Mouse (Mus musculus) left cerebral cortex, adult 9 months (tissue): Measurements from ENCODE around the gene Ccr1l1.

ENCODE experiments used
- DNase-seq, 2 experiments: peaks; one replicate each; pipeline ENCODE4 v3.0.0; 2022; ENCODE audit warnings: low spot score in 2 of 2

Ccr1l1 gene

DNA sequence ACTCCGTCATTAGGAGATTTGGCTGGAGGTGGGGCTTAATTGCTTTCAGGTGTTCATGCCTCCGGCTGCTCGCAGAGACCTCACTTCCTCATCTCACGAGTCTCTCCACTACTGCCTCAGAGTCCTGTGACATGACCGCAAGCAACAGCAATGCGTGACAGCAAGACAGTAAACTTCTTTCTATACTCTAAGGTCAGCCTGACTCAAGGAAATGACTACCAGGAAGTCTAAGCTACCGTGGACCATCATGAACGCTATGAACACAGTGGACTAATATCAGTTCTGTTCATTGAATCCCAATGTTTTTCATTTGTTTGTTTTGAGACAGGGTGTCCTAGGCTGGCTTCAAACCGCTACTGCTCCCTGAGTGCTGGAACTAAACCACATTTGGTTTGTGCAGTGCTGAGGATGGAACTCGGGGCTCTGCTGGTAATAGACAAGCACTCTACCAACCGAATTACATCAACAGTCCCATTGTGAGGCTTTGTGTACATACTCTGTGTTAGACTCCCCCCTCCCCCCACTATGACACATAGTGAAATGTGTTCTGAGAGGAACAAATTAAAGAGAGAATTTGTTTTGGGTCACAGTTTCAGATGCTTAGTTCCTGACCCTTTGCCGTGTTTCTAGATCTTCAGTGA lies 50.0 kb downstream of the Ccr1l1 start:
- no peak for DNase-seq

DNA sequence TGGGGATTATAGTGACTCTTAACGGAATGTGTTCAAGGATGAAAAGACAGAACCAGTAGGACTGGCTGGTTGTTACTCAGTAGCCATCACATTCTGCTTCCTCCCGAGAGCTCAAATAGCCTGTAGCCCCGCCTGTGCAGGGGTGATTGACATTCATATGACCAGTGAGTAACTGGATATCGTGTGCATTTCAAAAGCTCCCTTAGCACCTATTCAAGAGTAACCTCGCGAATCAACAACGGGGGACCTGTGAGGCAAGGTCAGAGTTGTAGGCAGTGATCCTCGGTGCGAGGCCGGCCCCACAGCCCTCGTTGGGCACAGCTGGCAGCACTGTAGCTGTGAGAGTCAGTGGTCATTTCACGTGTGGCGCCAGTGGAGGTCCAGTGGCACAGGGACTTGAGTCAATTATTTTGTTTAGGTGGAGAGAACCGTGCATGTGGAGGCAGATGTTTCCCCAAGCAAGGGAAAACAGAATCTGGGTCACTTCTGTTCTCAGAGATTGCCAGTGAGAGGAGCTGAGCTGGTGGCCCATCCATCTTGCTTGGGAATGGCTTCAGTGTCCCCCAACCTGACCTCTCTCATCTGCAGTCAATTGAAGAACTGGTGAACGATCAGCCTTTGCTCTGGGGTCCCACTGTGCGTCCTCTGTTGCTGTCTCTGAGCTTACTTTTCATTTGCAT lies 50.8 kb downstream of the Ccr1l1 start:
- no peak for DNase-seq
